Mouse (Mus musculus) olfactory bulb, adult 2 months (tissue): ENCODE measurements around the gene Ralgapa2.

Experiments
- CTCF ChIP-seq: fragments of 200-500 bp; IDR thresholded peaks from 2 replicates; pipeline ENCODE4 v1.5.1; 2012; ENCODE audit warnings: low read depth, mild to moderate bottlenecking, low read length, moderate library complexity; ENCODE audit not compliant: insufficient read depth
- POLR2A ChIP-seq: fragments of 200-500 bp; IDR thresholded peaks from 2 replicates; pipeline ENCODE4 v1.6.1; 2012; ENCODE audit warnings: mild to moderate bottlenecking, low read depth, low read length, moderate library complexity; ENCODE audit not compliant: insufficient read depth

DNA sequence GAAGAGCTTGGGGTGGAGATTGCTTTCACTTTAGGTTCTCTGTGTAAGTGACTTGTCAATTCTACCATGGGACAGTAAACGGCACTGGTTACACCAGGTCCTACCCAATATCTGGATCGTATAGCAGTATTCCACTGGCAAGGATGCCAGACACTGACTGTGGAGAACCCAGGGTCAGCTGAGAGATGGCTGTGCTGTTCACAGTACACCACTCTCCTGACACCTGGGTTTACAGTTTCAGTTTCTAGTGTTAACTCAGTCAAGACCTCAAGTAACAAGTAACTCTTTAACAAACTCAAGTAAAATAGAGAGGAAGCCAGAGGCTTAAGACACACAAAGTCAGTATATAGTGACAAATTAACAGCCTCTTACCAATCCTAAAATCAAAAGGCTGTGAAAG is 54.6 kb downstream of the Ralgapa2 start:
- no peak for TF ChIP-seq POLR2A
- no peak for TF ChIP-seq CTCF
